Mouse (Mus musculus) embryonic facial prominence, embryonic 13.5 days (tissue): ENCODE measurements around the gene Klk9. TPM values are rescaled to one million over a fixed set of nuclear protein-coding genes. Genes with fewer than 3 reads are reported as not detected.
A peak's percentile ranks its signal among the peaks of the same experiment; 100 is the strongest.

ENCODE experiments used
- ATAC-seq: fragments of 200-750 bp; cut with Nextera tagmentation; 2 replicates; pipeline ENCODE4 v1.8.0; 2017; ENCODE audit warnings: low read depth; ENCODE audit not compliant: insufficient number of reproducible peaks, insufficient read depth, low FRiP score, low TSS enrichment
- H3K27ac ChIP-seq: fragments of 300-500 bp; sonication (generic); 2 replicates; pipeline ENCODE4 v1.5.1; 2015; ENCODE audit warnings: moderate library complexity, mild to moderate bottlenecking, inconsistent platforms
- H3K27me3 ChIP-seq: fragments of 300-500 bp; sonication (generic); 2 replicates; pipeline ENCODE4 v1.6.1; 2015; ENCODE audit warnings: mild to moderate bottlenecking, inconsistent platforms
- H3K36me3 ChIP-seq: fragments of 300-500 bp; sonication (generic); 2 replicates; pipeline ENCODE4 v1.6.1; 2015; ENCODE audit warnings: mild to moderate bottlenecking, inconsistent platforms
- H3K4me1 ChIP-seq: fragments of 300-500 bp; sonication (generic); 2 replicates; pipeline ENCODE4 v1.6.1; 2015; ENCODE audit warnings: inconsistent platforms
- H3K4me2 ChIP-seq: fragments of 300-500 bp; sonication (generic); 2 replicates; pipeline ENCODE4 v1.6.1; 2015; ENCODE audit warnings: moderate library complexity, mild to moderate bottlenecking, inconsistent platforms
- H3K4me3 ChIP-seq: fragments of 300-500 bp; sonication (generic); 2 replicates; pipeline ENCODE4 v1.5.1; 2015; ENCODE audit warnings: mild to moderate bottlenecking, inconsistent platforms
- H3K9ac ChIP-seq: fragments of 300-500 bp; sonication (generic); 2 replicates; pipeline ENCODE4 v1.6.1; 2015; ENCODE audit warnings: mild to moderate bottlenecking, inconsistent platforms
- H3K9me3 ChIP-seq: fragments of 300-500 bp; sonication (generic); 2 replicates; pipeline ENCODE4 v1.6.1; 2016; ENCODE audit warnings: inconsistent platforms
- WGBS: fragments of 180-500 bp; shearing (Covaris S2); methylation state at CpG from one replicate; pipeline ENCODE4 v1.1.7; 2015; ENCODE audit warnings: mixed read lengths; 5-methylcytosine and 5-hydroxymethylcytosine counted together
- polyA plus RNA-seq: library from polyadenylated mRNA; unstranded; fragments of >200 nt; fragmentation: Nextera tagmentation; extraction: Ambion mirVana; gene quantifications from 2 replicates; pipeline ENCODE4 v1.2.1, GENCODE M21; 2015

Klk9 gene
- polyA plus RNA-seq = 0.46 and 0.83 TPM in 2 replicates

DNA sequence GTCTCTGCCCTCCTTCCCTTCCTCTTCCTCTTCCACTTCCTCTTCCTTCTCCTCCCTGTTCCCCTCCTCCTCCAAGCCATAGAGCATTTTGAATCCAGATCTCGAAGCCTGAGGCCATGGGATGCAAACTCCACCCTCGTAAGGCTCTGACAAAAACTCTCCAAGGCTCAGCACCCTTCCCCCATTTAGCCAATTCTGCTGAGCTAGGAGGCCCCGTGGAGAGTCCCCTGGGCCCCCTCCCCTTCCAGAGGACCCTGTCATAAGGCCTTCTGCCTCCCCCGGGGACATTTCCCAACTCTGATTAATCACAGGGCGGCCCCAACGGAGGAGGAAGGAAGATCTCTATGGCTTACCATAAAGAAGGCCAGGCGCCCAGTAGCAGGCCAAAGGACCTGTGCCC, at the start of gene Klk9:
Gene Klk9, plus strand, starts transcription at position 301 of the 400 bp plus-strand sequence.
- Histone ChIP-seq H3K4me3 (no peak within 1 kb of the TSS), H3K9me3 (no peaks in the 10 kb centered on the region), H3K27ac (no peak within 1 kb of the TSS), H3K27me3 (peaks cover 17% of the 10 kb centered on the region), H3K36me3 (no peaks in the 10 kb centered on the region), H3K4me2 (no peak within 1 kb of the TSS), H3K4me1 (peaks cover 9% of the 10 kb centered on the region), H3K9ac (no peak within 1 kb of the TSS)
- WGBS = 68% methylated on average over 7 of the region's 7 CpGs
- no peak for ATAC-seq

DNA sequence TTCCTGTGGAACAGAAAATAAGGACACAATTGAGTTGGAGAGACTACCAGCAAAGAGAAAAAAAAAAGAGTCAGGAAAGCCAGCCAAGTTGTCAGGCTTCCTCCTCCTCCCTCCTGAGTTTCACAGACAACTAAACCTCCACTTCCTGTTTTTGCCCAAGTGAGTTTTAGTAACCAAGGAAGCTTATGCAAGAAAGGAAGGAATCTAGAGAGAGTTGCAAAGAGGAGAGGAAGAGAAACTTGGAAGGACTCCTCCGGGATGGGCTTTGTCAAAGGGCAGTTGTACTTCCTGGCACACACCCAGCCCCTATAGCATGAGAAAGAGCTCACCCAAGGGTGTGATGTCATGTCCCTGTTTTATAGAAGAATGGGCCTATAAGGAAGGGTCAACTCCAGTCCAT, 43.9 kb upstream of the Klk9 start:
- H3K4me1 ChIP-seq = no peaks in the 10 kb centered on the region
- no peak overlapping the region for H3K27ac ChIP-seq
- H3K9me3 ChIP-seq = no peaks in the 10 kb centered on the region
- no peak overlapping the region for H3K4me2 ChIP-seq
- no peak overlapping the region for H3K9ac ChIP-seq
- ATAC-seq = no peak
- H3K27me3 ChIP-seq = no peaks in the 10 kb centered on the region
- WGBS = 66% methylated on average over 1 of the region's 1 CpGs
- no peak overlapping the region for H3K4me3 ChIP-seq
- no peaks in the 10 kb centered on the region for H3K36me3 ChIP-seq

DNA sequence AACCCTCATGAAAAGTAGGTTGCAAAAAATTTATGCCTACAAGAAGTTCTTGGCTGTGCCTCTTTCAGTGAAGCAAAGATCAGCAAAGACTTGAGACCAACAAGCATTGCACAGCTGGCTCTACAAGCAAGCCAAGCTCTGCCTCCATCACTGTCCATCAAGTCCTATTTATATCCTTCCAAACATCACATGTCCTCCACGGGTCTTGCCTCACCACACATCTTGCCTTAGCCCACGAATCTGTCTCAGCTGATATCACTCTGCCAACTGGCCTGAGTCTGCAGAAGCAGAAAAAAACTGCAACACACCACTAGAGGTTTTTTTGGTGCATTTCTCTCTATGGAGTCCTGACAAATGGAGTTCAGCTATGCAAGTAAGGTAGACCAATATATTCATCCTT, 38.9 kb upstream of the Klk9 start:
- Histone ChIP-seq H3K9ac (no peak overlapping the region), H3K4me1 (no peaks in the 10 kb centered on the region), H3K9me3 (no peaks in the 10 kb centered on the region), H3K27ac (no peak overlapping the region), H3K4me2 (no peak overlapping the region), H3K4me3 (no peak overlapping the region), H3K36me3 (no peaks in the 10 kb centered on the region), H3K27me3 (no peaks in the 10 kb centered on the region)
- ATAC-seq = no peak
- 62% methylated on average over 2 of the region's 2 CpGs for WGBS

DNA sequence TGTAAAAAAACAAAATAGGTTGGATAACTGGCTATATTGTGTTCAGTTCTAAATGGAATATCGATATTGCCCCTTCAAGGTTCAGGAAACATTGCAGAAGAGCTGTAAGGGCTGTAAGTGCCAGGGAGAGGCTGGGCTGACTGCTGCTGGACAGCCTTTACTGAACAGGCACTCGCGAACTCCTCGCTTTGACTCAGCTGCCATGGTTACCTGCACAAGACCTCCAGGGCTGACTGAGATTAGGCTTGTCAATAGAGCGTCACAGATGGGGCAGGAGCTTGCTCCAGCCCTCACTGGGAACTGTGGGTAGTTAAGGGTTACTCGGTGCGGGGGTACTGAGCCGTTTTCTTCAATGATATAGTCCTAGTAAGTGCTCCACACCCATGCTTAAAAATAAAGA, 25.2 kb upstream of the Klk9 start:
- no peaks in the 10 kb centered on the region for H3K4me1 ChIP-seq

GRCm38 (mm10) chr7:43768597-43768996, 23.1 kb upstream of the Klk9 start, which contains the start of gene Klk12:
TSS of gene Klk12 (plus strand) at chr7:43768897.
- no peak within 1 kb of the TSS for H3K27ac ChIP-seq
- no peak within 1 kb of the TSS for H3K4me2 ChIP-seq
- H3K4me1 ChIP-seq = no peaks in the 10 kb centered on the region
- no peaks in the 10 kb centered on the region for H3K9me3 ChIP-seq
- WGBS = 74% methylated on average over 4 of the region's 4 CpGs
- H3K4me3 ChIP-seq = no peak within 1 kb of the TSS
- no peaks in the 10 kb centered on the region for H3K27me3 ChIP-seq
- H3K9ac ChIP-seq = no peak within 1 kb of the TSS
- H3K36me3 ChIP-seq = no peaks in the 10 kb centered on the region
- no peak for ATAC-seq

More for the DNA sequence above, 25.2 kb upstream of the Klk9 start:
- Histone ChIP-seq H3K4me2 (no peak overlapping the region), H3K4me3 (no peak overlapping the region), H3K9me3 (no peaks in the 10 kb centered on the region), H3K27ac (no peak overlapping the region), H3K36me3 (no peaks in the 10 kb centered on the region), H3K9ac (no peak overlapping the region), H3K27me3 (no peaks in the 10 kb centered on the region)
- 43% methylated on average over 8 of the region's 8 CpGs for WGBS
- ATAC-seq = no peak

- H3K27ac ChIP-seq = no peak overlapping the region
- no peak overlapping the region for H3K4me3 ChIP-seq
- H3K4me2 ChIP-seq = no peak overlapping the region
- no peaks in the 10 kb centered on the region for H3K9me3 ChIP-seq
- H3K4me1 ChIP-seq = no peaks in the 10 kb centered on the region
- H3K9ac ChIP-seq = no peak overlapping the region
- 92% methylated on average over 8 of the region's 8 CpGs for WGBS
- H3K27me3 ChIP-seq = no peaks in the 10 kb centered on the region
- H3K36me3 ChIP-seq = no peaks in the 10 kb centered on the region
- no peak for ATAC-seq
These were observed 22.1 kb upstream of the Klk9 start for GRCm38 (mm10) chr7:43769636-43770035.

DNA sequence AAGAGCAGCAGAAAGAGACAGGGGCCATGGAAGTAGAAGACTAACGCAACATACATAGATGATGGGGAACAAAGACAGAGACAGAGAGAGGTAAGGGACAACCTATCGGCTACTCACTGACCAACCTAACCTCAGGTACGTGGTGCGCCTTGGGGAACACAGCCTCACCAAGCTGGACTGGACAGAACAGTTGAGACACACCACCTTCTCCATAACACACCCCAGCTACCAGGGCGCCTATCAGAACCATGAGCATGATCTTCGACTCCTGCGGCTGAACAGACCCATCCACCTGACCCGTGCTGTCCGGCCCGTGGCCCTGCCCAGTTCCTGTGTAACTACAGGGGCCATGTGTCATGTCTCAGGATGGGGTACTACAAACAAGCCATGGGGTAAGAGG, 21.0 kb upstream of the Klk9 start:
- Histone ChIP-seq H3K9ac (no peak overlapping the region), H3K4me3 (no peak overlapping the region), H3K36me3 (no peaks in the 10 kb centered on the region), H3K4me1 (no peaks in the 10 kb centered on the region), H3K9me3 (no peaks in the 10 kb centered on the region), H3K4me2 (no peak overlapping the region), H3K27me3 (no peaks in the 10 kb centered on the region), H3K27ac (no peak overlapping the region)
- 93% methylated on average over 10 of the region's 10 CpGs for WGBS
- ATAC-seq = no peak

GRCm38 (mm10) chr7:43771916-43772315, 19.8 kb upstream of the Klk9 start:
- Histone ChIP-seq H3K27ac (no peak overlapping the region), H3K9me3 (no peaks in the 10 kb centered on the region), H3K4me3 (no peak overlapping the region), H3K27me3 (no peaks in the 10 kb centered on the region), H3K36me3 (no peaks in the 10 kb centered on the region), H3K9ac (no peak overlapping the region), H3K4me2 (no peak overlapping the region), H3K4me1 (no peaks in the 10 kb centered on the region)
- 93% methylated on average over 6 of the region's 6 CpGs for WGBS
- ATAC-seq = no peak

DNA sequence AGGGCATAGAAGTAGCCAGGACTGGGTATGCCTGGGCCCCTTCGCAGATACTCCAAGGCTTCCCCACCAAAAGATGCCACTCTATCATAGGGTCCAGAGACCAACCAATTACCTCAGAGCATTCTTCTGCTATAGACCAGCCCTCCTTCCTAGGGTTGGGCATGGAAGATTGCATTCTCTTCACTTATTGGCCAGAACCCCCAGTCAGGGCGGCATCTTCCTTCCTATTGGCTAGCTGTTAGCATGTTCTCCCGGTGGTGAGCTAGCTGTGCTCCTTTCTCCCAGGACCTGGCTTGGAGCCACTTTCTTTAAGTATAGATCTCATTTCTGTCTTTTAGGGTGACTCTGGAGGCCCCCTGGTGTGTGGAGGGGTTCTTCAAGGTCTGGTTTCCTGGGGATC, 18.8 kb upstream of the Klk9 start:
- Histone ChIP-seq H3K9ac (no peak overlapping the region), H3K27ac (no peak overlapping the region), H3K9me3 (no peaks in the 10 kb centered on the region), H3K4me3 (no peak overlapping the region), H3K27me3 (no peaks in the 10 kb centered on the region), H3K4me1 (no peaks in the 10 kb centered on the region), H3K4me2 (no peak overlapping the region), H3K36me3 (no peaks in the 10 kb centered on the region)
- ATAC-seq = no peak
- 80% methylated on average over 3 of the region's 3 CpGs for WGBS

GRCm38 (mm10) chr7:43774364-43774763, 17.3 kb upstream of the Klk9 start, which contains the start of gene Klk11:
TSS of gene Klk11 (plus strand) at chr7:43774604.
- no peak within 1 kb of the TSS; the same call in 1 of the 2 replicates for H3K9ac ChIP-seq
- ATAC-seq = no peak
- H3K4me3 ChIP-seq = no peak within 1 kb of the TSS
- no peaks in the 10 kb centered on the region for H3K27me3 ChIP-seq
- no peak within 1 kb of the TSS for H3K4me2 ChIP-seq
- H3K36me3 ChIP-seq = no peaks in the 10 kb centered on the region
- 88% methylated on average over 5 of the region's 5 CpGs for WGBS
- H3K27ac ChIP-seq = peak within 1 kb of the TSS; percentile 69
- H3K9me3 ChIP-seq = no peaks in the 10 kb centered on the region
- H3K4me1 ChIP-seq = no peaks in the 10 kb centered on the region

DNA sequence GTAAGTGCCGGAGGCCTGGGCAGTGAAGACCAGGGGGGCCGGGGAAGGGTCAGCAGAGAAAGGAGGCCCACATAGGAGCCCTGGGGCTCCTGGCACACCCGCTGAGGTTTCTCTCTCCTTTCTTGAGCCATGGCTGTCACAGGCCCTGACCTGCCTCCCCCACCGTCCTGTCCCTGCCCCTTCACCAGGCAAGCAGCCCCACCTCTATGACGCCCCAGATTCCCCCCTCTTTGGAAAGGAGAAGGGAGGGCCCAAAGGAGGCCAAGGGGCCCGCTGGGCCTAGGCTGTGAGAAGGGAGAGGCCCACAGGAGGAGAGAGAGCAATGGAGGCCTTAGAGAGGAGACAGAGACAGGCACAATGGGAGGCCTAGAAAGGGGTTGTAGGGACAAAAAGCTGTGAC, 16.9 kb upstream of the Klk9 start:
- Histone ChIP-seq H3K27ac (peak overlapping the region; percentile 69), H3K4me2 (no peak overlapping the region)

GRCm38 (mm10) chr7:43775311-43776057, 16.2 kb upstream of the Klk9 start:
- no peaks in the 10 kb centered on the region for H3K9me3 ChIP-seq
- H3K27me3 ChIP-seq = no peaks in the 10 kb centered on the region
- H3K4me3 ChIP-seq = no peak overlapping the region
- no peaks in the 10 kb centered on the region for H3K36me3 ChIP-seq
- H3K4me1 ChIP-seq = no peaks in the 10 kb centered on the region
- H3K9ac ChIP-seq = no peak overlapping the region
- 45% methylated on average over 6 of the region's 7 CpGs for WGBS
- H3K27ac ChIP-seq = peak overlapping the region; percentile 69
- H3K4me2 ChIP-seq = no peak overlapping the region
- ATAC-seq = no peak

More for the DNA sequence above, 16.9 kb upstream of the Klk9 start:
- Histone ChIP-seq H3K36me3 (no peaks in the 10 kb centered on the region), H3K9ac (no peak overlapping the region; the same call in 1 of the 2 replicates), H3K9me3 (no peaks in the 10 kb centered on the region), H3K27me3 (no peaks in the 10 kb centered on the region), H3K4me1 (no peaks in the 10 kb centered on the region), H3K4me3 (no peak overlapping the region)
- WGBS = 41% methylated on average over 6 of the region's 6 CpGs
- ATAC-seq = no peak
